Mouse (Mus musculus): ENCODE results near the gene Tekt3.

The Tekt3 gene

GRCm38 (mm10) chr11:63061446-63061845 is at the start of gene Tekt3:
Tekt3 (plus strand) TSS chr11:63061654.
- no peak for DNase-seq (ENCODE audit: low spot score)

DNA sequence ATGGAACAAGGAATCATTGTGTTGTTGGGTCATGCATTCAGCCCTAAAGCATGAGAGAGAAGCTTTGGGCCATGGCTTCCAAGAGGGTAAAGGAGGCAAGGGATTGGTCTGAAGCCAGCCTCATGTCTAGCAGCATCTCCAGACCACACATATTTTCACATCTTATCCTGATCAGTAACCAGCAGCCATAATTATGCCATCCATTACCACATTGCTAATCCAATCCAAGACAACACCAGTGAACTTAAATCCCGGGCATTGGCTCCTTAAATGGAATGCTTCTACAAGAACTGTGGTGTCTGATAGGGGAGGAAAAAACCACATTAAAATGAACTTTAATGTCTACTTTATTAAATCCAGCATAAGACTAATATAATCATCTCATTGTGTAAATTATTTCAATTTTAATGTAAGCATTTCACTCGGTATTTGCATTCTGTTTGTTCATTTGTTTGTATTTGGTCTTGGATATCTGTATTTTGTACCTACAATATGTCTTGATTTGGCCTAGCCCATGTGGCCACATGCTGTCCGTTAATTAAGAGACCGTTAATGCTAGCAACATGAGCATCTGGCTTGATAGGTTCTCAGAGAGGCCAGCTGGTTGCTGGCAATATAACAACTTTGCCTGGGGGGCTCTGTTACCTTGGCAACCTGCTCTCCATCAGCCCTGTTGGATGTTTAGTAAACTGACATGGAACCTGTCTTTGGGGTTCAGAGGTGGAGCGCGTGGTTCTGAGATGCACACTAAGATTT is 43.9 kb upstream of the Tekt3 start:
- DNase-seq (ENCODE audit: low spot score), result no peak

GRCm38 (mm10) chr11:63018083-63018622 is 43.3 kb upstream of the Tekt3 start:
- no peak for DNase-seq (ENCODE audit: low spot score)

GRCm38 (mm10) chr11:63020633-63021032 is 40.8 kb upstream of the Tekt3 start:
- DNase-seq (ENCODE audit: low spot score), result no peak

GRCm38 (mm10) chr11:63021141-63021806 is 40.2 kb upstream of the Tekt3 start:
- DNase-seq (ENCODE audit: low spot score), result no peak

- no peak for DNase-seq (ENCODE audit: low spot score)
Observed at GRCm38 (mm10) chr11:63023461-63023860, 38.0 kb upstream of the Tekt3 start.

GRCm38 (mm10) chr11:63024136-63024535 is 37.3 kb upstream of the Tekt3 start:
- DNase-seq (ENCODE audit: low spot score), result no peak

GRCm38 (mm10) chr11:63025476-63025875 is 36.0 kb upstream of the Tekt3 start:
- DNase-seq (ENCODE audit: low spot score), result no peak

DNA sequence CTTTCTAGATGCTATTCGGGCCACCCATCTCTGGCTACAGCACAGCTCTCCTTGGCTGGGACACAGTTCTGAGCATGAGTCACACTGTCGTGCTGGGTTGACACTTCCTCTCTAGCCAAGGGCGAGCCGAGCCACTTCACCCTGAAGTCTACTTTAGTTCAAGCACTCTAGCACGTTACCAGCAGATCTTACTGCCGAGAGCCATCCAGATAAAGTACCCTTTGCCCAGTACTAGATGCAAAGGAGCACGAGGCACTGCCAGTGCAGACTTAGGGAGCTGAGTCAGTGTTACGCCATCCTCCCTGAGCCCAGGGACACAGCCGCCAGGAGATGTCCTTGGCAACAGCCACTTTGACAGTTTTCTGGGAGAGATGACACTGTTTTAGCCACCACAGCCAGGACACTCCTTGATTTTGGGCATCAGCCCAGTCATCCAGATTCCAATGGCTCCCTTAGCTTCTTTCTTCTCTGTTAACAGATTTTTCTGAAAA is 34.8 kb upstream of the Tekt3 start:
- peak; percentile 38 for DNase-seq (ENCODE audit: low spot score)

DNA sequence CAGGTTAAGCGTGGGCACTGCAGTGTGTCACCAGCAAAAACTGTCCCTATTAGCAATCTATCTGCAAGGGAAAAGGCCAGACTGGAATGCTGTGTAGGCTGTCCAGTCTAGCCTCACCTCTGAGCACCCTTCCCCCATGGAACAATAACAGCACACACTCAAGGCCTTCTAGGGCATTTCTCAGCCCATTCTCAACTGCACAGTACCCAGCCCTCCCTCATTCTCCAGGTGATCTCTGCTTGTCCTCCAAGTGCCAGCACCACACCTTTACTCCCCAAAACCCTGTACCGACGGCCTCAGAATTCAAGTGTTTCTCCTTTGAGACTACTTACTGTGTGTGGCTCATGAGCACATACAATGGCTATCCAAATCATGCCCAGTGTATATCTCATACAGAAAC is 33.3 kb upstream of the Tekt3 start:
- DNase-seq (ENCODE audit: low spot score), result no peak

GRCm38 (mm10) chr11:63029148-63029714 is 32.2 kb upstream of the Tekt3 start:
- no peak for DNase-seq (ENCODE audit: low spot score)

GRCm38 (mm10) chr11:63029721-63030120 is 31.7 kb upstream of the Tekt3 start:
- DNase-seq (ENCODE audit: low spot score), result no peak

DNA sequence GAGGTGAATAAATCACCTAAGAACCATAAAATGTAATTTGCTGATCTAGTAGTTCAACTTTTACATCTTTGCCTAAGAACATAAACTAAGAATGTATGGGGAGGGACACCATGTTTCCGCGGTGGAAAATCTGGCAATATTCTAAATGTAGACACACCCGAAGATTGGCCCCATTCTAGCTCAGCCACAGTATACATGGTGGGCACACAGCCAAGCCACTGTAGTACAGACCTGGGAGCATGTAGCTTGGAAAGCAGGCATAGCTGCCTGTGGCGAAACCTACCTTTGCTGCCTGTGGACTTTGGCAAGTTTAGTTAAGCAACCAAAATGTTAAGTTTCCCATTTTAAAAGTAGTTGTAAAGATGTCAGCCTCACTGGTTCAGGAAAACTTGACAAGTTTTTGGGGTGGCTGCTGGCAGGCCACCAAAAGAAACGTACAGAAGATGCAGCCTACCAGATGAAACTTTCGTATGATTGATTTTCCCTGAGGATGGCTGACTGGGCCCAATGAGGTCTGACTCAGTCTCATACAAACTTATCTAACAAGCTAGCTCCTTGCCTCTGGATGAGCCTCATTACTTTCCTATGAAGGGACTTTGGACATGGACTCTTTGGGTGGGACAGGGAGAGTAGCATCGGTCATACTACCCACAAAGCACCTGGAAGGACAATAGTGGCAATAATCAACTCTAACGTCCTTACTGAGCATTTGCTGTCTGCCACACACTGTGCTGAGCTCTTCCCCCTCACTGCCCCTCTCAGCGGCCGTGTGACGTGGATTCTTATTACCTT is 25.8 kb upstream of the Tekt3 start:
- DNase-seq (ENCODE audit: low spot score), result no peak

GRCm38 (mm10) chr11:63040002-63040661 is 21.3 kb upstream of the Tekt3 start:
- DNase-seq (ENCODE audit: low spot score), result no peak

DNA sequence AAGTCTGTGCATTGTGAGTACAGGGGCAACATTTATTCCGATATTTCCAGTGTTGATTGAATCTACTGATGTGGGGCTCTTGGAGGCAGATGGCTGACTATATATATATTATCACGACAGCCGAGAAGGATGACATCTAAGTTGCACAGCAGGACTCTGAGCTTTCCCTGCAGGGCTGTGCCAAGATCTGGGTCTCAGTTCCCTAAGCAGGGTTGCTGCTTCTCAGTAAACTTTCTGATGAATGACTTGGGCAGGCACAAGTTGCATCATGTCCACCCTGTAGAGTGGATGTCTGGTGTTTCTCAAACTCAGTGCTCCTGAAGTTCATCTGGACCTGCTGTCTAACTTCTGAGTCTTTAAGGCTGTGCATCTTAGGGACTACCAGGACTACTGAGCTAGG is 15.7 kb upstream of the Tekt3 start:
- DNase-seq (ENCODE audit: low spot score), result no peak

GRCm38 (mm10) chr11:63046380-63046779 is 15.1 kb upstream of the Tekt3 start:
- DNase-seq (ENCODE audit: low spot score), result no peak

DNA sequence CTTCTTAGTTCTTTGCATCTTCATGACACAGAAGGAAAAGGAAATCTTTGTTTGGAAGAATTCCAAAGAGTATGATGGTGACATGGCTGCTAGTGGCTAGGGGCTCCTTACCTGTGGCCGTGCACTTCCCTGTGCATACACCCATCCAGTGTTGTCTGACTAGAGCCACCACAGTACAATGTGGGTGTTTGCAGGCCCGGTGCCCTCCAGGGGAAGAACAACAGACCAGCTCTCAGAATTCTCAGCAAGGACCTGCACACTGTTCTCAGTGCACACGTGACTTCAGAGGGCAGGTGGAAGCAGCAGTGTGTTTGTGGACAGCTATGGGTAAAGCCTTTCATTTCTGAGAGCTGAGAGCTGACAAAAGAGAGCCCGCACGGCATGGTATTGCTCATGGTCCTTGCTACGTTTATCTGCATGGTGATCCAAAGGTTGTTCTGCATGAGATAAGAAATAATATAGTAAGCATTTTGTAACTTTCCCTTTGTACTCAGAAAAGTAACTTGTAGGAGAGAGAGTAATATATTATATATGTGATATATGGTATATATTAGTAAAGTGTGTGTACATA is 11.0 kb upstream of the Tekt3 start:
- no peak for DNase-seq (ENCODE audit: low spot score)

DNA sequence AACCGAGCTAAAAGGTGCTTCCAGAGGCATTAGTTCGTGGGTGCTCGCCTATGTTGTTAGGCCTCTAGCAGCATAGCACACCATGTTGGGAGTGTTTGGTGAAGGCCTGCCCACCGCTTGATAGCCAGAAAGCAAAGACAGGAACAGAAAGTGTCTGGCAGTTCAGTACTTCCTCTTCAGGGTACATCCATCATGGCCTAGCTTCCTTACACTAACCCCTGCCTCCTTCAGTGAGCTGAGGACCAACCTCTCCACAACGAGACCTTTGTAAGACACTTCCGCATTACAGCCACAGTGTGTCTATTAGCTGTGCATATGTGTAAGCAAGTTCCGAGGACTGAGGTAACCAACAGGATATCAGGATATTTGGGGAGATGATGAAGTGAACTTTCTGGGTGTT is 10.4 kb upstream of the Tekt3 start:
- DNase-seq (ENCODE audit: low spot score), result no peak

DNA sequence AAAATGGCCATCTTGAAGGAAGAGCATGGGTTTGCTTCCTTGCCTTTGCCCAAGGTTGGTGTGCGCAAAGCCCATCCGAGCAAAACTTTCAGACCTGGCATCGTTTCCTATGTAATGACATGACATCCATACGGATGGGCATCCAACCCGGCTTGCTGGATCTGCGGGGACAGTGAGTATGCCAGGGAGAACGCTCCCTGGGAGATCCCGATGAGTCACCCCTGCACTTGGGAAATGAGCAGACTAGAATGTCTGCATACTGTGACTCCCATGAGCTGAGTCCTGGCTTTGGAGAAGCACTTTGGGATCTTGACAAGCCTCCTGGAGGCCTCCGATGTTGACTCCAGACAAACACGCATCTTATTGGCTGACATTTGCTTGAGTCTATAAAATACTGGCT is 9.5 kb upstream of the Tekt3 start:
- DNase-seq (ENCODE audit: low spot score), result no peak

GRCm38 (mm10) chr11:63055596-63055995 is 5.9 kb upstream of the Tekt3 start:
- DNase-seq (ENCODE audit: low spot score), result no peak

- DNase-seq (ENCODE audit: low spot score), result no peak
Observed at GRCm38 (mm10) chr11:63058375-63058952, 3.0 kb upstream of the Tekt3 start.

All from urinary bladder, postnatal 25 days (tissue).